Mouse (Mus musculus) cerebellum, adult 9-11 months (tissue): Measurements from ENCODE around the gene Slc6a16.

ENCODE experiments used
- DNase-seq: peaks from one replicate; pipeline ENCODE4 v3.0.0; 2022

The Slc6a16 gene

DNA sequence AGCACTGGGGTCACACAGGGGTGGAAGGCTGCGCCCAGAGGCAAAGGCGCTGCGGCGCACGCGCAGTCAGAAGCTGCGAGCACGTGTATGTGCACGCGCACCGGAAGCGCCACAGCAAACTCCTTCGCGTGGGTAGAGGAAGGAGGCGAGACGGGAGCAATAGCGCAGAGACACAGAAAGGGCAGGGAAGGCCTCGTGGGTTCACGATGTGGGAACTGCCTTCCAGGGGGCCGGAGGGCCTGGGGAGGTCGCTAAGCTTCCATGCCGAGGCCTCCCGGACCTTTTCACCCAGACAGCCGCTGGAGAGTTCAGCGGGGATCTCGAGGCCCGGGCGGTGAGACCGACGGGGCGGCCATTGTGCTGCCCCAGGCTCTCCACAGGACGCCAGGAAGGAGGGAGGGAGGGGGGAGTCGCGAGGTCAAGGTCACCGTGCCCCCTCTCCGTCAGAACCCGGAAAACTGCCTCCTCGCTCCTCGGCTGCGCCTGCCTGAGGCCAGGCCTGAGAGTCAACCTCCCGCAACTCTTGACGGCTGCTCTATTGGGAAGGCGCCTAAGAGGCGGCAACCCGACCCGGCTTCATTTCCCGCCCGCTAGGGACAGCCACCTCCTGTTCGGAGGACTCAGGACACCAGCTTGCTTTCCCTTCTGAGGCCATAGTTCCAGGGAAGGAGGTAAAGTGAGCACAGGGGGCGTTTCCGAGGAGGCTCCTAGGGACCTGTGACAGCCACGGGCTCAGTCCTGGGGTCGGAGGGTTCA, at the start of gene Slc6a16:
Slc6a16 (plus strand) TSS at position 453 of the 756 bp plus-strand sequence.
- no peak for DNase-seq

DNA sequence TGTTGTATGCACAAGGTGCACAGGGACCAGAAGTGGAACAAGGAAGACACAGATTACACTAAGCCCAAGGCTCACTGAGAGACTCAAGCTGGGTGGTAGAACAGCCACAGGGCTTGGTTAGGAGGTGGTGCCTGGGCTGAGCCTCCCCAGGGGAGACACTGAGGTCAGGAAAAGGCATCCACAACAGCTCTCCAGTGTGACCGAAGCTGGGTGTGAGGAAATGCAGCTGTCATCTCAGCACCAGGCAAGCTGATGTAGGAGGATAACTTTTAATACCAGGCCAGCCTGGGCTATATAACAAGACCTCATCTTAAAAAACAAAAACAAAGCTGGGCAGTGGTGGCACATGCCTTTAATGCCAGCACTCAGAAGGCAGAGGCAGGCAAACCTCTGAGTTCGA, 49.7 kb upstream of the Slc6a16 start:
- no peak for DNase-seq

DNA sequence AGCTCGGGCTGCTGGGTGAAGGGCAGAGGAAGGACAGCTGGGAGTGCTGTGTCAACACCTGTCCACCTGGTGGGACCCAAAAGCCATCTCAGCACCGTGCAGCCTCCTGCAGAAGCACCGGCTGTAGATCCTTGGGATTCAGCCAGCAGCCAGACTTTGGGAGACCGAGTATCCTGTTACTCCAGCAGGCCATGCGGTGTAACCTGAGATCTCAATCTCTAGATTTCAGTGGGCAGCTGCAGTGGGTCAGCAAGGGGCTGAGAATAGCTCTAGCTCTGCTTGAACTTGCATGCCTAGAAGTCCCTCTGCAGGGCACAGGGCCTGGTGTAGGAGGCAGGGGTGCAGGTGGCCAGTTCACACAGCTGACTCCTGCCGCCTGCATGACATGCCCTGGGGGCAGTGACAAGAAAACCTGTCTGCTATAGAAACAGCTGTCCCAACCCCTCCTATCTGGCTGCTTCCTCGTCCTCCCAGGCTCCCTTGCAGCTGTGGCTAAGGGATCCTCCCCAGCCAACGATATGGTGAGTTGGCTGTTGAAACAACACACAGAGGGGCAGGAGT, 49.0 kb upstream of the Slc6a16 start:
- peak; percentile 93 for DNase-seq

DNA sequence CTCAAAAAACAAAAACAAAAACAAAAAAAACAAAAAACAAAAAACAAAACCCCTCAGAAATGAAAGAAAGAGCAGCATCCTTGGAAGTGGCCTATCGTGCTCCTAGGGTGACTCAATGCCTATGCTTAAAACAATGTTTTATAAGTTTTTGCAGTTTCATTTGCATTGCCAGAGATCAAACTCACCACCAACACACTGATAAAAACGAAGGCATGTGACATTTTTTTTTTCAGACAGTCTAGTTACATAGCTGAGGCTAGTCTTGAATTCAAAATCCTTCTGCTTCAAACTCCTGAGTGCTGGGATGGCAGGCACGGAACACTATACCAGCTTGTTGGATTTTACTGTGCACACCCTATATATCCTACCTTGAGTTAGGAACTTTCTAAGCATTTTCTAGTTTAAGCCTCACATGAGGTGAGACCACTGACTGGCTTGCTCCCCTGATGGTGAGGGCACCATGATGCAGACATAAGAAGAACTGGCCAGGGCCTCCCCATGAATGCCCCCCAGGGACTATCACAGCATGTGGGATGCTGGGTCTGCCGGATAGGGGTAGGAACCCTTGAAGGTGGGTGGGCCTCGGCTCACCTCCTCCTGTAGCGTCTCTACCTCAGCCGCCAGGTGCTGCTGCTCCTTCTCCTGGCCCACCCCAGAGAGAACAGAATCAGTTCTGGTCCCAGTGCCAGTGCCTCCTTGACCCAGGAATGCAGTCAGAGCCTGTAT, 48.1 kb upstream of the Slc6a16 start:
- DNase-seq, result peak; percentile 71

DNA sequence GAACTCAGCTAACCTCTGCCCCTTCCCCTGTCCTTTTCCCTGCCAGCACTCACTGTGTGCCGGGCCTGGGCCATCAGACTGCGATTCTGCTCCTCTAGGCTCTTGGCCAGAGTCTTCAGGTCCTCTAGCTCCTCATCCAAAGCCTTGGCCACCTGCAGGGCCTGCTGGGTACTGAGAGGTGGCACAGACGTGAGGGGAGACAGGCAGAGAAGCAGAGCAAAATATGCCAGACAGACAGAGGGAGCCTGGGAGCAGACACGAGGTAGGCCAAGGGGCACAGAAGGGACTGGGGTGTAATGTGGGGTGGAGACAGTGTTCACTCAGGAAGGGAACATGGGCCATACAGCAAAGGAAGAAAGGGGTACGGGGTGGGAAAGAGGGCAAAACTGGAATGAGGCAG, 47.5 kb upstream of the Slc6a16 start:
- DNase-seq, result peak; percentile 85

DNA sequence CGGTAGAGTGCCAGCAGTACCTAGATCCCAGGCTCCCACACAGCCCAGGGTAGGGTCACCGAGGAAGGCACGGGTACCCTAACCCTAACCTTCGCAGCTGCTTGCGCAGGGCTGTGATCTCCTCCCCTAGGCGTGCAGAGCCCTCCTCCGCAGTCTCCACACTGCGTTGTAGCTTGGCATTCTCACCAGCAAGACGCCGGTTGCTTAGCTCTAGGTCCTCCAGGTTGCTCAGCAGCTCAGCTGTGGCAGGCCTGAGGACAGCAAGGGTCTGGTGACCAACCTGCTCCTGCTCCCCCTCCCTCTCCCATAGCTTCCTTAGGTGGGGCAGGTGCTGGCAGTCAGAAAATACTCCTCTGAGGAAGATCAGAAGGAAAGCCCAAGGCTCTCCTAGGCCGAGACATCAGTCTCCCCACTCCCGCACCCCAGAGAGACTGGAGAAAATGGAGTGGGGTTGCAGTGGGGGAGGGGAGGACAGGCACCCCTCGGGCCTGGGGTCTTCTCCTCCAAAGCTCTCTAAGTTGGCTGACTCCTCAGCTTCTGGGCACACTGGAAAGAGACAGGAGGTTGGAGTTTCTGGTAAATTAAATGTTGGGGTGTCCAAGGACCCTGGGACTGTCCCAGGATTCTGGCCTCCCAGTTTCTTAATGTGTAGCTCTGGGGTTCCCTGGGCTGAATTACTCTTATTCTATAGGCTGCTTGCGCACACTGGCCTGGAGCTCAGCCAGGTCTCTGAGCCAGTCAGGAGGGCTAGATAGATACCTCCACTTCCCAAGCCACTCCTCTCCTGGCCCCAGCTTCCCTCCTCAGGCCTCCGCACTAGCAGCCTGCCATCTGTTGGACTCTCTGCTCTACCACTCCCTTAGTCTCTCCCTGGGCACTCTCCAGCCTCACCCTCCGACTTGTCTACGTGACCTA, 46.8 kb upstream of the Slc6a16 start:
- peak; percentile 84 for DNase-seq

DNA sequence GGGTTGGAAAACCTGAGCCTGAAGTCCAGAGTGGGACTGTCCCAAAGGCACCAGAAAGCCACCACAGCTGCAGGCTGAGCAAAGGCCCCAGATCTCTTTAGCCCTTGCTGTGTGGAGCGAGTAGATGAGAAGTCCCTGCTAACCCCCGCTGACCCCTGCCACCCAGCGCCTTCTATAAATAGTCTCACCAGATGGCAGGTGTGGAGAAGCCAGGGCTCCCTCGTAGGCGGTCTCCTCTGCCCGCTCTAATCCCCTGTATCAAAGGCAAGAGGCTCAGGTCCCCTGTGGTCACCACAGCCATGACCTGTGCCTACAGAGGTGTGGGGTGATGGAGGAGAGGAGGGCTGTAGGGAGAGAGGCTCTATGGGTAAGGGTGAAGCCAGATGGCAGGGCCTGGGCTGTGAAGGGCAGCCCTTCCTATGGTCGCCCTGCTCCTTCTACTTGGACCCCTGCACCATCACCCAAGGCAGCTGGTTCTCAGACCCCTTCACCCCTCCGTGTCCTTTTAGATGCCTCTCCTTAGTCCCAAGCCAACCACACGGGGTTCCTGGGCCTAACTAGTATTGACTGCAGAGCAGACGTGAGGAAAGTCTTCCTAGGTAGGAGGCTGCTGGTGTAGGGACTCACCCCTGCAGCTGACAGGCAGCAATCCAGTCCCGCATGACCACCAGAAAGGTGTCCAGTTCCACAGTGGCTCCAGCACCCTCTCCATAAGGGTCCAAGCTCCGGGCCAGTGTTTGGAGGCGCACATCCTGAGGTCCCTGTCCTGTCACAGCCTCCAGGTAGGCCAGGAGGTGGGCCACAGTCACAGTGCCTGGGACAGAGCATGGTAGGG, 45.3 kb upstream of the Slc6a16 start:
- peak; percentile 80 for DNase-seq

DNA sequence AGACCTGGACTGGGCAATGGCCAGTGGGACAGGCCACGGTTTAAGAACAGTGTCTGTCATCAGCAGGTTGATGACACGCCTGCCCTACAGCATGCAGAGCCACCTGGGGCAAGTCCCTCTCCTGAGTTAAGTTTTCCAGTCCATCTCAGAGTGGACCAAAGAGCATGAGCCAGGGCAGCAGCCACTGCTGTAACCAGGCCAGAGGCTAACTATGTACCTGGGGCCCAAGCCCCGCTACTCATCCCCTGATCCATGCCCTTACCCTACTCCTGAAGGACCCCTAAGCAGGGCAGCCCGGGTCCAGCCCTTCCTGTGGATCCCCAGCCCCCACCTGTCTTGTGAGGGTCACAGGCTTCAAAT, 44.7 kb upstream of the Slc6a16 start:
- no peak for DNase-seq

DNA sequence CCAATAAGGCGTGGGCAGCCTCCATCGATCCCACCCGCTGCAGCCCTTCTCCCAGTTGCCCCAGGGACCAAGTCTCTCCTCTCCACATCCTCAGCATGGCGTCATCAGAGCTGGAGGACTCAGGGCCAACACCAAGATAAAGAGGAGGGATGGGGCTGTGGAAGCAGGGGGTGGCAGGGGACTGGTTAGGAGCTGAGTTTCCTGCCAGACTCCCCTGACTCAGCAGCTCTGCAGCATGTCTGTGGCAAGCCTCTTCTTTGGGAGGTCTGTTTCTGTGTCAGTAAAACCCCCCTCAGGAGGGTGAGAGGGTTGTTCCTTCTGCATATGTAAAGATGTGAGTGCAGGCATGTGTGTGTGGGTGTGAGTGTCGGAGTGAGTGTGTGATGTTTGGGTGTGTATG, 43.9 kb upstream of the Slc6a16 start:
- peak; percentile 52 for DNase-seq

DNA sequence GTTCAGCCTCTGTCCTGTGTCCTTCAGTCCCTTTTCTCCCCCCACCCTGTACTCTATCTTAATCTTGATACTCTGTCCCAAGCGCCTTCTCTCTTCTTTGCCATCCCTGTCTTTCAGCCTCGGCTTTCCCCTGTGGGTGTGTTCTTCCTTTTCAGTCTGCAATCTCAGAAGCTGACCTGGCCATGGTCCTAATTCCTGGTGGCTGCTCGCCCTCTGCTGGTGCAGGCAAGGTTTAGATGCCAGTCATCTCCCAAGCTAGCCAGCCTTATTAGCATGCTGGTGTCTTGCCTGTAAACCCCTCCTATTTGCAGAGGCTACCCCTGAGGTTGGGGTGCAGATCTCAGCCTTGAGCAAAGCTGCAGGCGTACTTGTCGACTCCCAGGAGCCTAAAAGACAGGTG, 42.5 kb upstream of the Slc6a16 start:
- peak; percentile 93 for DNase-seq

DNA sequence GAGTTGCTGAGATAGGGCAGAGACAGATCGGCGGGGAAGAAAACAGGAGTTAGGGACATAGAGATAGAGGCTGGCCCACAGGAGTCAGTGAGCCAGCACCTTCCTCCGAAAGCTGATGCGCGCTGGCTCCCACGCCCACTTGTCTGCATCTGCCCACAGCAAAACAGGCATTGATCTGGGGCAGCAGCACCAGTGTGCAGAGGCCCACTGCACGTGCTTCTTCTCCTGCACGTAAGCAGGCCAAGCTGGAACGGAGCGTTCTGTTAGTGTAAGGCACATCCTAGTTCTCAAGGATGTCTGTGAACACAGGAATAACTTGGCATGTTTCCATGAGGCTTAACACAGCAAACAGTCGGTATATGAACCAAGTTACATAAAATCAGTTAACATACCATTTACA, 41.9 kb upstream of the Slc6a16 start:
- DNase-seq, result peak; percentile 57

DNA sequence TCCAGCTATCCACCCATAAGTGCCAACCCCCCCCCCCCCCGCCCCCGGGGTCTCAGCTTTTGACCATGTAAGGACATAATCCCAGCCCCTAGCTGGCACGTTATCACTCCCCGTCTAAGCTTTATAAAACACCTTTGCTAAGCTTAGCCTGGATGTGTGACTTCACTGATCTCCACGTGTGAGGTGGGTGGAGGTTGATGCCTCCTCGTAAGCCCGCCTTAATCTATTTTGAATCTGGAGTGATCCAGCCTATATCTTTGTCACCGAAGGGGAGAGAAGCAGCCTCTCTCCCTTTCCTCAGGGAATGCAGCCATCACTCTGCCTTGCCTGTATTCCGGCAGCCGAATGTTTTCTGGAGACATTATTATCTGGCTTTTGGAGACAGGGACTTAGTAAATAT, 38.2 kb upstream of the Slc6a16 start:
- DNase-seq, result no peak

DNA sequence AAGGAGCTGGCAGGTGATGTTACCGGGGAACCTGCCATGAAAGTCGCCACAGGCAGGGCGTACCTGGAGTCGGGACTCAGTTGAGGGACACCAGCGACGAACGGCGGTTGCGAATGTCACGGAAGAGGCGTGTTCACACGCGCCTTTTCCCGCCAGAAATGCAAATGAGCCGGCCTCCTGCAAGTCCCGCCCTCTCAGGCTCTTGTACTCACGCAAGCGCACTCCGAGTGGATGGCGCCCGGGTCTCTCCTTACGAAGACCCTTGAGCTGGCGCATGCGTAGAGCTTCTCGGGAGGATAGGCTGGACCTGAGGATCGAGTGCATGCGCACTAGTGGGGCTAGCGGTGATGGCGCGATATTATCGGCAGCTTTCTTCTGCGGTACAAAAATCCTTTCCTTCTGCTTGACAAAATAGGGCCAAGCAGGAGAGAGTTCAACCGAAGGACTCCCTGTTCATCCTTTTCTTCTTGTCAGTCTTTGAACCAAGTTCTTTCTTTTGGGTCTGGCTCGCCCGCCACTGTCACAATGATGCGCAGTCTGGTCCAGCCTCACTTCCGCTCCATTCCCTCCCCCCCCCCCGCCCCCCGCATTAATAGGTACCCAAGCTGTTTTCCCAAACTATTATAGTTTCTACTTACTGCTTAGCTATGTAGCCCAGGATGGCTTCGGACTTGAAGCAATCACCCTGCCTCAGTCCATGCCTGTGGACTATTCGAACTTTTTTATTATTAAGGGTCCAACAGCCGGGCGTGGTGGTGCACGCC, 36.3 kb upstream of the Slc6a16 start, which contains the start of gene Ccdc155:
Ccdc155 (minus strand) TSS at position 513 of the 764 bp plus-strand sequence.
- DNase-seq, result peak; percentile 97

DNA sequence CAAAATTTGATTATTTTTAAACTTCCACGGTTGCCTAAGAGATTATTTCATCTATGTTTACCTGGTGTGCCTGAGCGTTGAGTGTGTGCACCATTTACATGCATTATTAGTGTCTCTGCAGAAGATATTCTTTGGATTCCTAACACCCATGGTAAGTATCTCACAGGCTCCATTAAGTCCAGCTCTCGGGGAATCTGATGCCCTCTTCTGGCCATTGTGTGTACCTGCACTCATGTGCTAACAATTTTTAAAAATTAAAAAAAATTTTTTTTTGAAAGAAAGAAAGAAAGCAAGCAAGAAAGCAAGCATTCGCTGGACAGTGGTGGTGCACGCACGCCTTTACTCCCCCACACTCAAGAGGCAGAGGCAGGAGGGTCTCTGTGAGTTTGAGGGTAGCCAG, 32.6 kb upstream of the Slc6a16 start:
- no peak for DNase-seq

DNA sequence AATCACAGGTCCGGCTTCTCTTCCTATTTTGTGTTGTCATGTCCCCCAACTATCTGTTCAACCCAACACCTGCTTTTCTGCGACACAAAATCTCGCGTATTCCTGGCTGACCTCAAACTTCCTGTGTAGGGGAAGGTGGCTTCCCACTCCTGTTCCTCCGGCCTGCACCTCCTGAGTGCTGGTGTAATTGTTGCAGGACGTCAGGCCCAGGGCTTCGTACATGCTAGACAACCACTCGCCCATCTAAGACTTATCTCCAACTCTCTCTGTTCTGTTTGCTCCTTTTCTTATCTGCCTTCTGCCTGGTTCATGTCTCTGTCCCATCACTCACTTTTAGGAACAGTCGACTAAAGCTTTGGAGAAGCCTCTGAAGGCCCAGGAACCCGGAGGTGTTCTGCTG, 29.8 kb upstream of the Slc6a16 start:
- no peak for DNase-seq

DNA sequence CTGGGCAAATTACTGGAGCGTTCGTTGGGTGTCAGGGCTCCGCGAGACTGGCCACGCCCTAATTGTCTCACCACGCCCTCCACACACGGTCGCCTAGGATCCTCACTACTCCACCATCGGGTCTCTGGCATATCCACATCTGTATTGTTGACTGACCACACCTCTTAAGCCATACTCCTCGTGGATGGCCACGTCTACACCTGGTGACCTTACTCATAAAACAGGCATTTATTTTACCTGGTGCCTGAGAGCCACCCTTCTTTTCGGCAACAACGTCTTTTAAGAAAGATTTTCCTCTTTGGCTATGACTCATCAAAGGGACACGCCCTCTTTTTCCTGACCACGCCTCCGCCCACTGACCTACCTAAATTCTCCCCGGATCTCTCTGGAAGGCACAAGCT, 29.0 kb upstream of the Slc6a16 start, which contains the start of gene Dkkl1:
Dkkl1 (minus strand) TSS at position 297 of the 401 bp plus-strand sequence.
- DNase-seq, result no peak

DNA sequence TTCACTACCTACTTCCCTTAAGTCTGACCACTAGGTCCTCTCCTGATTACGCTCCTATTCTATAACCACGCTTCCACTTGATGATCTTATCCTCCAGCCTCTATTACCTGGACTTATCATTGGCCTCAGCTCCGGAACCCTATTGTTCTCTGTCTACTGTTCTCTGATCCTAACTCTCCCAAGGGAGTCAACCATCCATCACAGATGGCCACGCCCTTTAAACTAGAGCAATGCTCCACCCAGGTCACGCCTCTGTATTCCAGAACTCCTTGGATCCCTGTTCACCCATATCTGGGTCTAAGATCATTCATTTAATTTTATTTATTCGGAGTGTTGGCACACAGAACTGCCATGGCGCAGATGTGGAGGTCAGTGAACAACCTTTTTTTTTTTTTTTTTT, 28.5 kb upstream of the Slc6a16 start:
- no peak for DNase-seq

DNA sequence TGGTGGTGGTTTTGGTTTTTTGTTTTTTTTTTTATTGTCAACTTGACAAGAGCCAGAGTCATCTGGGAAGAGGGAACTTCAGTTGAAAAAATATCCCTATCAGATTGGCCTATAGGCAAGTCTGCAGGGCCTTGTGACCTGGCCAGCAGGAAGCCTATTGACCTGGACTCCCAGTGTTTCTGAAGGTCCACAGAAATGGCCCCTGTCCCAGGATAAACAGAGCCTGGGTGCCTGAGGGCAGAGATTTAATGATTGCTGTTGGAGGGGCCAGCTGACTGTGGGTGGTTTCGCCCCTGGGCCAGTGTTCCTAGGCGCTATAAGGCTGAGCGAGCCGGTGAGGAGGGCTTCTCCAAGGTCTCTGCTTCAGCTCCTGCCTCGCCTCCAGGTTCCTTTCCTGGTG, 27.2 kb upstream of the Slc6a16 start:
- no peak for DNase-seq

DNA sequence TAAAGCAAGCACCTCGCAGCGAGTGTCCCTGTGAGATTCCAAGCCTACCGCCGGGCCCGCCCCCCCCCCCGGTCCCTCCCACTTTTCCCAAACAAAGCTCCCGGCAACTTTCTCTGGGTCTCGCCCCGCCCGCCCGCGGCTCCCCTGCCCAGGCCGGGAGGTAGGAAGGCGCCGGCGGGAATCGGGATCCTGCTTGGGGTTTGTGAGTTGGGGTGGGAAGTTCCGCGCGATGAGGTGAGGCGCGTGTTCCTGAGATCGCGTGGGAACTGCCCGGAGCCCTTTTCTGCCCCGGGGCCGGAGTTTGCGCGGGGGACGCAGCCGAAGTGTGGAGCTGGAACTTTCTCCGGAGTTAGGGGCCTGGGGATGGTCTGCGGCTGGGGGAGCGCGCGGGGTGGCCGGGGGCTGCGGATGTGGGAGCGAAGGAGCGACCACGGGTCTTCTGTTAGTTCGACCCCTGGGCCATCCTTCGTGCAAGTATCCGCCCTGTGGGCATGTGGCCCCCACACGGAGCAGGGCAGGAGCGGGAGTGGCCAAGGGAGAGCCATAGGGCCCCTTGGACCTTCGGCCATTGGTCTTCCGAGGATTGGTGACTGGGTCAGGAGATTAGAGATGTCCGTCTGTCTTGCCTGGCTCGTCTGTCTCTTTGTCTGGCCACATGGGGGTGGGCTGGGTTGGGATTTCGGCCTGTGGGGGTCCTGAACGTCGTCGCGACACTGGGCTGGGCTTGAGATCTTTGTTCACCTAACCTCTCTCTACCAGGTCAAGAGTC, 25.0 kb upstream of the Slc6a16 start, which contains the start of gene Tead2:
Tead2 (plus strand) TSS at position 81 of the 769 bp plus-strand sequence.
- no peak for DNase-seq
